Mouse (Mus musculus) G1E (cell line): Measurements from ENCODE around the gene Car10.

Source experiments
- CTCF ChIP-seq: IDR thresholded peaks from 2 replicates; pipeline ENCODE4 v1.5.1; 2012; ENCODE audit warnings: low read depth, low read length, inconsistent platforms, mixed read lengths
- GATA1 ChIP-seq: IDR thresholded peaks from 2 replicates; pipeline ENCODE4 v1.6.1; 2012; ENCODE audit warnings: borderline replicate concordance, low read length, inconsistent platforms, mixed read lengths

GRCm38 (mm10) chr11:93200046-93200445 is 102.2 kb downstream of the Car10 start:
- TF ChIP-seq CTCF (no peak), GATA1 (no peak)
